Mouse (Mus musculus) c-Kit-positive CD71-negative TER-119-negative erythroid progenitor cells, embryonic 14.5 days (primary cell): ENCODE results near the gene Krt10.

ENCODE experiments used
- DNase-seq: peaks from one replicate; pipeline ENCODE4 v3.0.0-alpha.2; 2013; ENCODE audit warnings: low read depth

Gene Krt10

DNA sequence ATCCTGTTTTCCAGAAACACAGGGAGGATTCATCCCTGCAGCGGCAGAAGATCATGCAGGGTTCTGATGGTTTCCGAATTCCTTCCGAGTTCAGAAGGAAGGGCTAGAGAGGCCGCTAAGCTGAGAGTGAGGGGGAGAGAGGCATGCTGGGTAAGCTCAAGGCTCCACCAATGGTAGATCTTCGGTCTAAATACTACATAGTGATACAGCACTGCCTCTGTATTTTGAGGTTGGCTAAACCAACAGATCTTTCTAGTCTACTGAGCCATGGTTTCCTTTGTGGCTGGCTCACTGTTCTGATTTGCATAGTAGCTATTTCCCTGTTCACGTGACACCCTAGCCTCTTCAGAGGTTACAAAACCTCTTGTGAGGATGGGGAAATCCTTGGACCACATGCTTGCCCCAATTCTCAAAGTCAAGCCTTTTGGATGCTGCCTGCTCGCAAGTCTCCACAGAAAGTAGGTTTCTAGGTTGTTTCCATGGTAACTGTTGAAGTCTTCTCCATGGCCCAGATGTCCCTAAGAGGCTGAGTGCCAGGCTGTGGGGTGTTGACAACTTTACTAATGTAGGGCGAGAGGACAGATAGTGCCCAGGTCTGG lies 19.2 kb downstream of the Krt10 start:
- DNase-seq, result no peak

DNA sequence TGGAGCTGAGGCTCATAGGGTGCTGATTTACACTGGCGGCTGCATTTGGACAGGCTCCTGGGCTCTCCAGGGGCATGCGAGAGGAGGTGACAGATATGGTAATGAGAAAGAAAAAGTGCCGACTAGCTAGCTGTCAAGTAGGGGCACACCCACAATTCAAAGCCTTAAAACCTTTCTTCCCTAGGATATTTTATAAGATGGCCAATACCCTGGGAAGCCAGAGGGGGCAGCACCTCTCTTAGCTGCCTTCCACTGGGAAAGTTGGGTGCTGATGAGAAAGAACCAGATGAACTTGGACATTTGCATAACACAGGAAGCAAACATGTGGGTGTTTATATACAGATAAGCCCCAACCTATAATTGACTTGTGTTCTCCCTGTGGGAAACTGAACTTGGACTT lies 19.9 kb downstream of the Krt10 start:
- no peak for DNase-seq

DNA sequence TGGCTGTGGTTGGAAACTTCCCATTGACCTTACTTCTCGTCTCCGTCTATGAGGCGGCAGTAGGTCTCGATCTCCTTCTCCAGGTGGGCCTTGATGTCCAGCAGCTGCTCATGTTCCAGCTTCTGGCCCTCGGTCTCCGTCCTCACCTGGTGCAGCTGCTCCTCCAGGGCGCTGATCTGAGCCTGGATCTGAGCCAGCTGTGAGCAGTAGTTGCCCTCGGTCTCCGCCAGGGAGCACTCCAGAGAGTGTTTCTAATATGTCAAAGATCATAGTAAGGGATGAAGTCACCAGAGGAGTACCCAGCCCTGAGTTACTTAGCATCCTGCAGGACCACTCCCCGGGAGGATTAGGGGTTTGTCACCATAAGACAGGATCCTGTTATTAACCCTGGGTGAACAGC lies 22.4 kb downstream of the Krt10 start:
- DNase-seq, result no peak

DNA sequence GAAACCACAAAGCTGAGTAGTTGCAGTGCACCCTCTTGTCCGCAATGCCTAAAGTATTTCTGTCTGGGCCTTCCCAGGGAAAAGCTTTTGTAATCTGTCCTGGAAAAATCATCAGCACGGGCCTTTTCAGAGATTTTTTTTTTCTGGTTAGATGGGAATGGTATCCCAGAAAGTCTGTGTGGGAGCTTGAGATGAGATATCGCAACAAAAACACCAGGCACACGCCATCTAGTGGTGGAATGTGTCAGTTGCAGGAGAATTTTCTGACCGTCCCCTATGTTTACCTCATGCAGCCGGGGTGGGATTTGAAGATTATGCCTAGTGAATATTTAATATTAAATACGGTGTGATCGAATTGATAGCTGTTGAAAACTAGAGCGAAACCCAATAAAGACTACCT lies 24.8 kb downstream of the Krt10 start:
- DNase-seq, result no peak

DNA sequence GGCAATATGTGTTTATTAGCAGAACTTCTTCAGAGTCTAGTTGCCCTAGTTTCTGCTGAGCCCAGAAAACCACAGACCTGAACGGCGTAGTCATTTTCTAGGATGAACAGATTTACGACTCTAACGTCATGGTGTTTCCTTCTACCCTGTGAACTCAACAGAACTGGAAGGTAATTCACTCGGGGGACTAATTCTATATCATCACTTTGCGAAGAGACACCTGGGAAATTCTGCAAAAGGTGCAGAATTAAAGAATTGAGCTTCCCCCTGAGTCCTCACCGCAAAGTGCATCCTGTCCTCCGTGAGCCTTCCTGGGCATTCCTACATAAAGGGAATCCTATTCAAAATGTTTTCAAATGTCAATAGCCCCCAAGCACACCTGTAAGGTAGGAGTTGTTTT lies 27.7 kb downstream of the Krt10 start:
- DNase-seq, result no peak

DNA sequence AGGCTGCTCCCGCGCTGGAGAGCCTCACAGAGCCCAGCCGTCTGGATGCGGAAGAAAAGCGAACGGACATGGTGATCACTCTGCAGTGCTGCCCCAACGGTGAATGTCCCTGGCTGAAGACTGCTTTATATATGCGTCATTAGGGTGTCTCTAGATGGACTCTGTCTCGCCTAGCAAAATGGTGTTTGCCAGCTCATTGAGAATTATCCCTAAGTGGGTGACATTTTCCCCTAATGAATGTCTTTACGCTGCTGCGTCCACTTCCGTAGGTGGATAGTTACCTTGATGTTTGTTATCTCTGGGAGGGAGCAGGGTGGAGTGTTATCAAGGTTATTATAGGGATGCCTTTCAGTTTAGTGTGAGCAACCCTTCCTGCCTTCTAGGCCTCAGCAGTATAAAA lies 38.2 kb downstream of the Krt10 start, which contains the start of gene Krt27:
Krt27 (minus strand) TSS at position 101 of the 400 bp plus-strand sequence.
- no peak for DNase-seq

DNA sequence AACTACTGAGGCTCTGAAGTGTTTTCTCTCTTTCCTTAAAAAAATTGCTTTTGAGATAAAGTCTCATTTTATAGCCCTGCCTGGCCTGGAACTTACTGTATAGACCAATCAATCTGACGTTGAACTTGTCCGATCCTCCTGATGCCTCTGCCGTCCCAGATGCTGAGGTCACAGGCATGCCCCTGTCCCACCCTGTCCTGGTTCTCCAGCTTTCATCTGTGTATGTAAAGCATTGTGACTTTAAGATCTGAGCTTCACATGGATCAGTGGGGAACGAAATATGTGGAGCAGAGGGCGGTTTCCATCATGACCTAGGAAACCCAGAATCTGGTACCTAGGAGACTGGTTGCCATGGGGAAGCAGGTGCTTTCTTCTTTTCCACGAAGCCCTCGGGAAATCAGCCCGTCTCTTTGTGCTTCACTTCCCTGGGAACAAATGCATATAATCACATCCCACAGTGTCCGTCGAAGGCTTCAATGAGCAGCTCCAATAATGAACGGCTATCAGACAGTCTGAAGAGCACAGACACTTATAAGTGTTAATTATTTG lies 49.8 kb downstream of the Krt10 start:
- DNase-seq, result no peak

DNA sequence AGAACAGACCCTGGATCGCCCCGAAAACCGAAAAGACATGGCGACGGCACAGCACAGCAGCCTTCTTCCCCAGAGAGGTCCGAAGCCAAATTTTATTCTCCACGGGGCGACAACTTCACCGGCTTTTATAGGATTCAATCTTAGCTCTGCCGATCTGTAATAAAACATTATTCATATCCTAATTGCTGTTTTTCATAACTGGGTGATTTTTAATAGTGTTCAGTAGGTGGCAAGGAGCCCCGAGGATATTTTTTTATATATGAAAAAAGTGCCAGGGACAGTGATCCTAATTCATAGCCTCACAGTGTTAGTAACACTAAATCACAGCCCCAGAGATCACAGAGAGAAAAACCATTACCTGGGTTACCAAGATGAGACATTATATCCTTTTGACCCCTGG lies 51.3 kb downstream of the Krt10 start, which contains the start of gene Krt26:
Krt26 (minus strand) TSS at position 101 of the 400 bp plus-strand sequence.
- no peak for DNase-seq
